Mouse (Mus musculus) small intestine, adult 2 months (tissue): Measurements from ENCODE around the gene Spata33. TPM values are rescaled to one million over a fixed set of nuclear protein-coding genes. Genes with fewer than 3 reads are reported as not detected.

ENCODE experiments used
- H3K27ac ChIP-seq: fragments of 200-500 bp; 2 replicates; pipeline ENCODE4 v1.5.1; 2012; ENCODE audit warnings: low read depth, low read length, control low read depth, inconsistent platforms; ENCODE audit not compliant: insufficient read depth
- H3K27me3 ChIP-seq: fragments of 200-500 bp; 2 replicates; pipeline ENCODE4 v1.6.1; 2012; ENCODE audit warnings: mild to moderate bottlenecking, moderate library complexity, low read length, inconsistent platforms; ENCODE audit not compliant: control insufficient read depth, insufficient read depth
- H3K36me3 ChIP-seq: fragments of 200-500 bp; 2 replicates; pipeline ENCODE4 v1.6.1; 2012; ENCODE audit warnings: mild to moderate bottlenecking, low read length, control low read depth, inconsistent platforms; ENCODE audit not compliant: control insufficient read depth, insufficient read depth
- H3K4me1 ChIP-seq: fragments of 200-500 bp; 2 replicates; pipeline ENCODE4 v1.6.1; 2012; ENCODE audit warnings: low read length, inconsistent platforms, mixed read lengths; ENCODE audit not compliant: control insufficient read depth, insufficient read depth, insufficient read length
- H3K4me3 ChIP-seq: fragments of 200-500 bp; 2 replicates; pipeline ENCODE4 v1.5.1; 2012; ENCODE audit warnings: low read depth, mild to moderate bottlenecking, control low read depth, inconsistent platforms, low read length, moderate library complexity
- CTCF ChIP-seq: fragments of 200-500 bp; IDR thresholded peaks from 2 replicates; pipeline ENCODE4 v1.5.1; 2012; ENCODE audit warnings: low read depth, mild to moderate bottlenecking, control low read depth, inconsistent platforms, low read length, moderate library complexity, mixed read lengths; ENCODE audit not compliant: insufficient replicate concordance, insufficient read length; ENCODE audit errors: extremely low read depth
- POLR2A ChIP-seq: fragments of 200-500 bp; IDR thresholded peaks from 2 replicates; pipeline ENCODE4 v1.6.1; 2012; ENCODE audit warnings: low read depth, mild to moderate bottlenecking, control low read depth, inconsistent platforms, low read length, moderate library complexity
- WGBS: fragments of 180-500 bp; shearing (Covaris S2); methylation state at CpG from one replicate; pipeline ENCODE4 v1.1.7; 2018; 5-methylcytosine and 5-hydroxymethylcytosine counted together
- polyA plus RNA-seq: library from polyadenylated mRNA; depleted of rRNA; stranded (reverse); fragments of >200 nt; gene quantifications from 2 replicates; pipeline ENCODE4 v1.2.3, GENCODE M21; 2012; rRNA removed

Gene Spata33
- polyA plus RNA-seq, 1 experiment: 0.13 TPM

GRCm38 (mm10) chr8:123271147-123271546 lies 58.5 kb downstream of the Spata33 start:
- WGBS: 86% methylated on average over 10 of the region's 10 CpGs
- no peak overlapping the region for H3K27ac ChIP-seq
- no peaks in the 10 kb centered on the region for H3K27me3 ChIP-seq
- no peaks in the 10 kb centered on the region for H3K4me1 ChIP-seq
- no peak overlapping the region for H3K4me3 ChIP-seq
- H3K36me3 ChIP-seq: peaks cover 33% of the 10 kb centered on the region
- TF ChIP-seq CTCF (no peak), POLR2A (no peak)

Other genes with a start within 250 kb of the Spata33 start
- 23.9 and 79.9 TPM in 2 replicates for gene Ankrd11, start 170.6 kb upstream of the Spata33 start, polyA plus RNA-seq
- 54.1 and 132 TPM in 2 replicates for gene Spg7, start 149.9 kb upstream of the Spata33 start, polyA plus RNA-seq
- 2,280 and 2,994 TPM in 2 replicates for gene Rpl13, start 110.5 kb upstream of the Spata33 start, polyA plus RNA-seq
- 0.77 and 0.94 TPM in 2 replicates for gene Cpne7, start 95.5 kb upstream of the Spata33 start, polyA plus RNA-seq
- 0.19 and 0.41 TPM in 2 replicates for gene Sult5a1, start 54.5 kb upstream of the Spata33 start, polyA plus RNA-seq
- 152 and 830 TPM in 2 replicates for gene Dpep1, start 26.6 kb upstream of the Spata33 start, polyA plus RNA-seq
- gene Chmp1a, start 69 bp upstream of the Spata33 start, polyA plus RNA-seq: 77.5 and 148 TPM in 2 replicates
- gene Cdk10, start 12.0 kb downstream of the Spata33 start, polyA plus RNA-seq: 20.7 and 27.7 TPM in 2 replicates
- gene Spata2l, start 23.4 kb downstream of the Spata33 start, polyA plus RNA-seq: 11.8 and 19.0 TPM in 2 replicates
- gene Zfp276, start 41.4 kb downstream of the Spata33 start, polyA plus RNA-seq: 20.8 and 33.8 TPM in 2 replicates
- 48.3 and 106 TPM in 2 replicates for gene Vps9d1, start 41.5 kb downstream of the Spata33 start, polyA plus RNA-seq
- 10.9 and 14.1 TPM in 2 replicates for gene Fanca, start 105.7 kb downstream of the Spata33 start, polyA plus RNA-seq
- 20.9 and 56.2 TPM in 2 replicates for gene Spire2, start 119.9 kb downstream of the Spata33 start, polyA plus RNA-seq
- 82.6 and 128 TPM in 2 replicates for gene Tcf25, start 160.9 kb downstream of the Spata33 start, polyA plus RNA-seq
- not detected in 2 replicates for gene Mc1r, start 194.3 kb downstream of the Spata33 start, polyA plus RNA-seq
- gene Tubb3, start 198.6 kb downstream of the Spata33 start, polyA plus RNA-seq: 5.5 and 9.5 TPM in 2 replicates
- 14.9 and 18.4 TPM in 2 replicates for gene Def8, start 210.7 kb downstream of the Spata33 start, polyA plus RNA-seq